Comparison of ENCODE assay signal across 13 mouse cellular contexts in genomic region chr19:16871192-16871760, GRCm38 (mm10). TPM values are rescaled to one million over a fixed set of nuclear protein-coding genes. Genes with fewer than 3 reads are reported as not detected.
DNase-seq lines count a peak whose midpoint lies in the region; ATAC-seq lines count a peak whose summit lies in the region.
"Had no signal": no experiment of that assay in that cellular context is flagged by ENCODE, and none has a peak within 500 bp of the region (broad histone marks: within the 10 kb centered on the region; RNA-seq: fewer than 3 reads in every experiment).

No protein-coding gene starts in this region.

- H3K27me3 ChIP-seq in heart, embryonic 12.5 days (replicated peaks): peaks cover 87% of the 10 kb centered on the region
- peaks cover 94% of the 10 kb centered on the region for H3K27me3 ChIP-seq in megakaryocyte, embryonic 14.5 days (replicated peaks)
- peaks cover 87% of the 10 kb centered on the region for H3K27me3 ChIP-seq in limb, embryonic 15.5 days

- no peak overlapping the region for H3K9ac ChIP-seq in heart, embryonic 12.5 days
- H3K9ac ChIP-seq in limb, embryonic 15.5 days: no peak overlapping the region
- H3K9ac ChIP-seq: limb, embryonic 12.5 days had no signal

- intact Hi-C loops in left cerebral cortex, postnatal 14 days (cut with DNase I): loop anchor here (10.0 kb wide), 1 partner anchor 514 kb away; no protein-coding TSS in a partner anchor

- no peak for ATAC-seq in heart, embryonic 12.5 days (ENCODE audit: insufficient number of reproducible peaks, low FRiP score)
- ATAC-seq in megakaryocyte, adult 5-6 weeks (ENCODE audit: poor library complexity, severe bottlenecking): no peak
- no peak for ATAC-seq in limb, embryonic 15.5 days (ENCODE audit: insufficient number of reproducible peaks, low FRiP score, low TSS enrichment, low read depth)

- H3K4me1 ChIP-seq in heart, embryonic 12.5 days (replicated peaks): peaks cover 41% of the 10 kb centered on the region
- peaks cover 67% of the 10 kb centered on the region for H3K4me1 ChIP-seq in megakaryocyte, embryonic 14.5 days
- peaks cover 52% of the 10 kb centered on the region for H3K4me1 ChIP-seq in limb, embryonic 15.5 days

- H3K9me3 ChIP-seq in heart, embryonic 12.5 days (replicated peaks): no peaks in the 10 kb centered on the region
- 0 out of 2 replicates have a peak, but pooled peaks cover 4% of the 10 kb centered on the region for H3K9me3 ChIP-seq in megakaryocyte, embryonic 14.5 days
- no peaks in the 10 kb centered on the region for H3K9me3 ChIP-seq in limb, embryonic 15.5 days
- H3K9me3 ChIP-seq: limb, embryonic 12.5 days had no signal

- no peak overlapping the region for H3K4me3 ChIP-seq in heart, embryonic 12.5 days
- peak overlapping the region; percentile 78 for H3K4me3 ChIP-seq in megakaryocyte, embryonic 14.5 days (replicated peaks)
- H3K4me3 ChIP-seq in limb, embryonic 15.5 days: no peak overlapping the region; the same call in 1 of the 2 replicates
- H3K4me3 ChIP-seq: erythroblast, embryonic 14.5 days had no signal

- no peak for DNase-seq in heart, adult 9 months (ENCODE audit: low spot score in 2 of 2)
- DNase-seq in embryo, embryonic 9.5 days (ENCODE audit: extremely low spot score): peak; percentile 43
- no peak for DNase-seq in right cerebral cortex, adult 2 months (ENCODE audit: low spot score in 2 of 2)
- no peak for DNase-seq in left cerebral cortex, postnatal 14 days (ENCODE audit: low spot score in 2 of 2)
- DNase-seq: cerebellum, adult 18-20 months; right cerebral cortex, postnatal 14 days had no signal

- no peaks in the 10 kb centered on the region for H3K36me3 ChIP-seq in heart, embryonic 12.5 days
- H3K36me3 ChIP-seq in megakaryocyte, embryonic 14.5 days (replicated peaks; ENCODE audit: low read length): no peaks in the 10 kb centered on the region
- H3K36me3 ChIP-seq in limb, embryonic 15.5 days: no peaks in the 10 kb centered on the region
- H3K36me3 ChIP-seq: limb, embryonic 12.5 days had no signal

- 1% methylated on average over 24 of the region's 24 CpGs for WGBS in heart, embryonic 12.5 days
- WGBS in limb, embryonic 15.5 days: 1% methylated on average over 24 of the region's 24 CpGs

- H3K4me2 ChIP-seq in heart, embryonic 12.5 days: peak overlapping the region; percentile 19; the same call in 1 of the 2 replicates
- 0 out of 2 replicates have a peak overlapping the region, but pooled peaks have one; percentile 12 for H3K4me2 ChIP-seq in limb, embryonic 15.5 days

- H3K27ac ChIP-seq in heart, embryonic 12.5 days (ENCODE audit: poor library complexity, severe bottlenecking): no peak overlapping the region
- no peak overlapping the region for H3K27ac ChIP-seq in limb, embryonic 15.5 days
- H3K27ac ChIP-seq: limb, embryonic 12.5 days had no signal

RNA-seq across cellular contexts. Expression of gene Foxb2, which starts 2.3 kb away (rescaled TPM):
- not detected in 2 replicates for polyA plus RNA-seq in heart, embryonic 12.5 days (2016; fragmentation: Nextera tagmentation; extraction: Ambion mirVana)
- not detected in 2 replicates for polyA plus RNA-seq in megakaryocyte, embryonic 14.5 days (2012; ENCODE audit: insufficient read depth, low replicate concordance)
- not detected in 2 replicates for total RNA-seq in megakaryocyte, adult 5-6 weeks (2015)
- not detected in 2 replicates for total RNA-seq in megakaryocyte, adult 5-6 weeks (2017)
- not detected in 2 replicates for polyA plus RNA-seq in limb, embryonic 15.5 days (2015; fragmentation: Nextera tagmentation; extraction: Ambion mirVana)
- total RNA-seq in left cerebral cortex, postnatal 14 days (2021): not detected
- total RNA-seq: hematopoietic stem cell, adult 5-6 weeks had no signal
- polyA plus RNA-seq: erythroblast, embryonic 14.5 days; limb, embryonic 12.5 days had no signal
